Mouse (Mus musculus) urinary bladder, postnatal 25 days (tissue): ENCODE results near the gene Tfcp2.
"Not testable (repeated sequence)": the region's sequence is repeated elsewhere in the genome, so short reads cannot be mapped to it uniquely, and the experiment has no call there.

Experiments
- DNase-seq: peaks from one replicate; pipeline ENCODE4 v3.0.0; 2022; ENCODE audit warnings: low spot score

Tfcp2 gene

GRCm38 (mm10) chr15:100556378-100556777 is 4.6 kb upstream of the Tfcp2 start:
- no peak for DNase-seq

GRCm38 (mm10) chr15:100555965-100556364 is 4.2 kb upstream of the Tfcp2 start:
- DNase-seq: no peak

- no peak for DNase-seq
These were observed 1.5 kb downstream of the Tfcp2 start for GRCm38 (mm10) chr15:100550280-100550679.

- not testable (repeated sequence) for DNase-seq
These were observed 8.2 kb downstream of the Tfcp2 start for GRCm38 (mm10) chr15:100543651-100544030.

DNA sequence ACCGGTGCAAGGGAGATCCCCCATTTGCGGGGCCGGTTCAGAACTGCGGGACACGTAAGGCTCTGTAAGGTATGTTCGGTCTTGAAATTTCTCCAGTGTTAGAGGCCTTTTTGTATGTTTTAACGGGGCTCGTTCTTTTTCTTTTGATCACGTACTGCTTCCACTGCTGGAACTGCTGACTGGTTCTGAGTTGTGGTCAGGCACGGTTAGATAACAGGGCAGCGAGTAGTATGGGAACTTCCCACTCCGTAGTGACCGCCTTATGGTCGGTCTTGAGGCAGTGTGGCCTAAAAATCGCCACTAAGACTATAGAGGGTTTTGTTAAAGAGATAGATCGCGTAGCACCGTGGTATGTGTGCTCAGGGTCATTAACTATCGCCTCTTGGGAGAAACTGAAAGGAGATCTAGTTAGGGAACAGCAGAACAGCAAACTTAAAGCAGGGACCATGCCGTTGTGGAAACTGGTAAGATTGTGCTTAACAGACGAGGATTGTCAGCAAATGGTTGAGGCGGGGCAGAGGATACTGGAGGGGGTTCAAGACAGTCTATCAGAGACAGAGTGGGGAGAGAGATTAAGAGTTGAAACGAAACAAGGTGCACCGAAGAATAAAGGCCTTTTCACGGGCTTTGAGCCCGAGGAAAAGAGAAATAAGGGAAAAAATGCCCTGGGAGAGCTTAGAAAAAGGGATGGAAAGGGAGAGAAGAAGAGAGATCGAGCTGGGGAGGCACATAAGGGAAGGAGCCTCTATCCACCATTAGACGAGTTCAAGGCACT is 8.7 kb downstream of the Tfcp2 start:
- not testable (repeated sequence) for DNase-seq

DNA sequence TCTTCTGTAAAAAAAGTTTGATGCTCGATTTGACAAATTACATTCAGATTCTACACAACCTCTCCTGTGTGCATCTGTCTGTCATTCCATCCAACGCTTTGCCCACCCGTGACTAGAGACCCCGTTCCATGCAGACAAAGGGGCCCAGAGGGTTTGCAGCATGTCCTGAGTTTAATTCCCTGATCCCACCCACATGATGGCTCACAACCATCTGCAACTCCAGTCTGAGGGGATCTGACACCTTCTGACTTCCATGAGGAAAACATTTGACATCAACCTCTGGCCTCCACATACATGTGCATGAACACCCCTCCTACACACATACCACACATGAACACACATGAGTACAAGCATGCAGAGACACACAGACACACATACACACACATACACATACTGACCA is 10.4 kb downstream of the Tfcp2 start:
- no peak for DNase-seq

GRCm38 (mm10) chr15:100541001-100541400 is 10.8 kb downstream of the Tfcp2 start:
- DNase-seq: not testable (repeated sequence)

DNA sequence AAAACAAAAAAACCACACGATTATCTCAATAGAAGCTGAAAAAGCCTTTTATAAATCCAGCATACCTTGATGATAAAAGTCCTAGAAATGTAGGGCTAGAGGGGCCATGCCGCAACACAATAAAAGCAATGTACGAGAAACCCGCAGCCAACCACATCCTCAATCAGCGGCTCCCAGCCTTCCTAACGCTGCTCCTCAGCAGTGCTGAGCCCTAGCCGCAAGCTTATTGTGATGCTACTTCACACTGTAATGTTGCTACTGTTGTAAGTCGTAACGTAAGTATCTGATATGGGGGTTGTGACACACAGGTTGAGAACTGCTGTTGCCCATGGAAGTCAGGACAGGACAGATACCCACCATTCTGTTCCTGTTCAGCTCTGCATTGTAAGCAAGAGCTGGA is 12.4 kb downstream of the Tfcp2 start:
- no peak for DNase-seq

DNA sequence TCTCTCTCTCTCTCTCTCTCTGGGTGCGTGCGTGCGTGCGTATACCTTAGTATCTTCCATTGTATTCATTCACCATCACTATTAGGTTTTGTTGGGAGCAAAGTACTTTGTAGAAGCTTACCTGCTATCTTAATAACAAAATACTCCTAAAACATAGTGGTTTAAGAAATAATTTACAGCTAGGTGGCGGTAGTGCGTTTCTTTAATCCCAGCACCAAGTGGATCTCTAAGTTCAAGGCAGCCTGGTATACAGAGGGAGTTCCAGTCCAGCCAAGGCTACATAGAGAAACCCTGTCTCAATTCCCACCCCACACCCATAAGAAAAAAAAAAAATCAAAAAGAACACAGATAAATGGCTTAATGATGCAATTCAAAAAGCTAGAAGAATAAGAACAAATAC is 13.9 kb downstream of the Tfcp2 start:
- DNase-seq: peak; percentile 7

DNA sequence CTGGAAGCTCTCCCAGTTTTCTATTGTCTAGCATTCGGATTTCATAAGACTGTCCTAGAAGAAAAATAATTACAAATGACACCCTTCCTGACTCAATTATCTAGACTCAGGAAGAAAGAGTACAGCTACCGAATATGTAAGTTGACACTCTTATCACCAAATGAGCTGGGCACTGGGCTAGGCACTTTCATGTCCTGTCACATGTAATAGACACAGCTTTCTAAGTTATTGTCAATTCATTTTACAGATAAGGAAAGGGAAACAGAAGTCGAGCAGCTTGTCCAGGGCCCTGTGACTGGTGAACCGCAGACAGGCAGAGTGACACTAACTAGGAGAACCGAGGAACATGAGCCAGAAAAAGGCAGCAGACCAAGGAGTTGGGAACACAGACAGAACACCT is 23.9 kb downstream of the Tfcp2 start:
- no peak for DNase-seq

DNA sequence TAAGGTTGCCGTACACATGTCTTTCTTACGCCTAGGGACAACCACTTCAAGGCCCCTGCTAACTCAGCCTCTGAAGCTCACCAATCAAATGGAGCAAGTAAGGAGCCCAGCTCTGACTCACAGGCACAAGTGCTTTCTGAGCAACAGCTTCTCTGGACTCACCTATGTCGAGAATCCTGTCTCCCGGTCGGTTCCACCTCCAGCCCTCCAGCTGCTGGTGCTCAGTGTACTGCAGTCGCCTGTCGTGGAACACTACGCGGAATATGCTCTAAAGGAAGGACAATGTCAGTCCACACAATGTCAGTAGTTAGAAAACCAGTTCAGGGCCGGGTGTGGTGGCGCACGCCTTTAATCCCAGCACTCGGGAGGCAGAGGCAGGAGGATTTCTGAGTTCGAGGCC is 26.4 kb downstream of the Tfcp2 start:
- no peak for DNase-seq

DNA sequence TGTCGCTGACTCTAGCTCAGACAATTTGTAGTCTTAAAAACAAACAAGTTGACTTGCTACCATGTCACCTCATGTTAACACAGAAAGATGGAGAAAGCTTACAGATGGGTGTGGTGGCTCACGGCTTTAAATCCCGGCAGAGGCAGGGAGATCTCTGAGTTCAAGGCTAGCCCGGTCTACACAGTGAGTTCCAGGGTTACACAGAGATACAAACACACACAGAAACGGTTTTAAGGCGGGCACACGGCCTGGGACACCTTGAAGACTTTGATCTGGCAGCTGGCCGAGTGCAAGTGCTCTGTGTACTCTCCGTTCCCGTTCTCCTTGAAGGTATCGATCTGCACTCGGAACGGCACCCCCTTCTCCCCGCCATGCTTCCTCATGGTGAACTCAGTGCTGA is 31.5 kb downstream of the Tfcp2 start:
- DNase-seq: no peak

GRCm38 (mm10) chr15:100515121-100515520 is 36.7 kb downstream of the Tfcp2 start:
- no peak for DNase-seq

- DNase-seq: no peak
These were observed 38.4 kb downstream of the Tfcp2 start for GRCm38 (mm10) chr15:100513387-100513786.

DNA sequence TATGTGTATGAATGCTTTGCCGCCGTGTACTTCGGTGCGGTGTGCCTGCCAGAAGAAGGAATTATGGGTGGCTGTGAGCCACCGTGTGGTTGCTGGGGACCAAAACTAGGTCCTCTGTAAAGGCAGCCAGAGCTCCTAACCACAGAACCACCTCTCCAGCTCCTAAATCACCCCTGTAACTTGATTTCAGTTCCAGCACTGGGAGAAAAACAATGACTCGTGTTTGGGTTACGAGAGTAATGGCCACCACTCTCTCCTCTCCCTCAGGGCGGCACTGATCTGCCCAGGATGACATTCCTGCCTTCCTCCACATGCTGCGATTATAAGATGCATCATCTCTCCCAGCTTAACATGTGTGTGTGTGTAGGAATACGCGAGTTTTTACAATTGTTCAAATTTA is 41.7 kb downstream of the Tfcp2 start:
- DNase-seq: no peak

DNA sequence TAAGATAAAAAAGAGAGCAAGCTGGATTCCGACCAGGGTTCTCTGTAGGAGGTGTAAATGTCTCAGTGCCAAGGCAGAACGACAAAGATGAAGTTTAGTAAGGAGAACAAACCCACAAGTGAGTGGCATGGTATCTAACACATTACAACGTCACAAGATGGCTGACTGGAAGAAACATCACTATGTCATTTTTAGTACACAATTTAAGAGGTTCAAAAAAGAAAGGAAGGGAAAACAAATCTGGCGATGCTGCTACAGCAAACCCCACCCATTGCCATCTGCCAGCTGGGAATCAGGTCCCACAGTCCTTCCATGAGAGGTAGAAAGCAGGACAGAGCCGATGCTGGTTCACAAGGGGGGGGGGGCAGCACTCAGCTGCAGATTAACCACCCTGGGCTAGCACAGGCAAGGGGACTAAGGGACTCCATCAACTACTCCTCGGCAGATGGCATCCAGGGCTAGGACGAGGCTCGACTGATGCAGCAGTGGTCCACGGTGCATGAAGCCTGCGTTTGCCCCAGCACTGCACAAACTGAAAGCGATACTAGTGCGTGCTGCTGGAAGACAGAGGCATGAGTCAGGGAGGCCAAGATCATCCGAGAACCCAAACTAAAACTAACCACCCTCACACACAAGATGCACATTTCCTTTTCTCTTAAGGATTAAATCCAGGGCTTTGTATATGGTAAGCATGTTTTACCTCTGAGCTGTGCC is 43.2 kb downstream of the Tfcp2 start:
- DNase-seq: no peak

DNA sequence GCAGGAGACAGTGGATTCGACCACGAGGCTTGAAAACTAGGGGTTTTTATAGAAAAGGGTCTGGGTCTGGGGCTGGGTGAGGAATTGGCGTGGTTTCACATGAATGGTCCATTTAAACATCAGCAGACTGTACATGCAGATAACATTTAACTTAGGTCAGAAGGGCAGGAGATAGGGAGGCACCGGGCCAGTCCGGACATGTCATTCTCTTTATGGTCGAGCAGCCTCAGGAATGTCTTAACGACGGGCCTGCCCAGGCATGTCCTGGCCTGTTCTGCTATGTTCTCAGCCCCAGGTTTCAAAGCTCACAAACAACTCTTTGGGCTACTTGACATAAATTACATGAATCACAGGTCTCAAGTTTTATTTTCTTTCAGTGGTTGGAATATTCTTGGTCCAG is 52.3 kb downstream of the Tfcp2 start:
- not testable (repeated sequence) for DNase-seq

DNA sequence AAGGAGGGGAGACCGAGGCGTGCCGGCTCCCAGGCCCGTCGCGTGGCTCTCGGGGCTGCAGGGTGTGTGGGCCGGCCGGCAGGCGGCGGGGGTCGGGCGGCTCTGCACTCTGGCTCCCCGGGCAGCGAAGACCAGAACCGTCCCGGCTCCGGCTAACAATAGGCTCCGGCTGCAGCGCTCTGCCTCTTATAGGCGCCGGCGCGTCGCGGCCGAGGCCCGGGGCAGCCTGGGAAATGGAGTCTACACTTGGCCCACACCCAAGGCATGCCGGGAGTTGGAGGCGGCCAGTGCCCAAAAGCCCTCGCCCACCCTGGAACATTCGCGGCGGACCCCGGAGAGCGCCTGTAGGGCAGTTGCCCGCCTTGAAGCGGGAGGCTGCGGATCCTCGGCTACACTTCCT is 56.7 kb downstream of the Tfcp2 start, which contains the start of gene Csrnp2:
Gene Csrnp2 (minus strand): TSS at position 387 of the 400 bp plus-strand sequence.
- DNase-seq: peak; percentile 84

- DNase-seq: no peak
These were observed 57.2 kb downstream of the Tfcp2 start for GRCm38 (mm10) chr15:100494647-100495046.

GRCm38 (mm10) chr15:100491966-100492365 is 59.8 kb downstream of the Tfcp2 start:
- DNase-seq: no peak

GRCm38 (mm10) chr15:100489263-100489662 is 62.5 kb downstream of the Tfcp2 start:
- DNase-seq: no peak

GRCm38 (mm10) chr15:100488297-100488696 is 63.5 kb downstream of the Tfcp2 start:
- DNase-seq: not testable (repeated sequence)

- no peak for DNase-seq
These were observed 64.8 kb downstream of the Tfcp2 start for GRCm38 (mm10) chr15:100487050-100487449.
